Mouse (Mus musculus) small intestine, adult 2 months (tissue): Measurements from ENCODE around the gene Tepsin.

Experiments
- CTCF ChIP-seq: fragments of 200-500 bp; IDR thresholded peaks from 2 replicates; pipeline ENCODE4 v1.5.1; 2012; ENCODE audit warnings: low read depth, mild to moderate bottlenecking, control low read depth, inconsistent platforms, low read length, moderate library complexity, mixed read lengths; ENCODE audit not compliant: insufficient replicate concordance, insufficient read length; ENCODE audit errors: extremely low read depth
- POLR2A ChIP-seq: fragments of 200-500 bp; IDR thresholded peaks from 2 replicates; pipeline ENCODE4 v1.6.1; 2012; ENCODE audit warnings: low read depth, mild to moderate bottlenecking, control low read depth, inconsistent platforms, low read length, moderate library complexity

- TF ChIP-seq CTCF (no peak), POLR2A (no peak)
Measured at GRCm38 (mm10) chr11:120109558-120110210, 11.2 kb upstream of the Tepsin start.
